Mouse (Mus musculus) kidney, postnatal 10 days (tissue): Measurements from ENCODE around the gene Clrn3.
"Not testable (repeated sequence)": the region's sequence is repeated elsewhere in the genome, so short reads cannot be mapped to it uniquely, and the experiment has no call there.

ENCODE experiments used
- DNase-seq: peaks from one replicate; pipeline ENCODE4 v3.0.0; 2021; ENCODE audit warnings: mixed read lengths

Clrn3 gene

DNA sequence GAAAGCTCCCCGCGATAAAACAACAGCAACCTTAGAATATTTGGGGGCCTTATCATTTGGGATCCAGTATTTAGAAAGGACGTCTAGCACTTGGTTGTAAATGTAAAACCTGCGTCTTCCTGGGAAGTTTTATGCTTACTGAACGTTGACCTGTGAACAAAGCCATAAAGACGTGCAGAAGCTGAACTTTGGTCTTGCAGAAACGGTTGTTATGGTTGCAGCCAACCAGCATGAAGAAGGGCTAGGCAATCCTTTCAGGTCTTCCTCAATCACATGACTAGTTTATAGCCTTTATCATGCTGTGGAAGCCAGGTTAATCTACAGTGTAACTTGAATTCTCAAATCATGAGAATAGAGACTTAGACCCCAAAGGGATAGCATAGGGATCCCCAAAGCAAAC lies at the start of gene Clrn3:
Clrn3 (minus strand) TSS at position 140 of the 400 bp plus-strand sequence.
- DNase-seq: peak; percentile 37

DNA sequence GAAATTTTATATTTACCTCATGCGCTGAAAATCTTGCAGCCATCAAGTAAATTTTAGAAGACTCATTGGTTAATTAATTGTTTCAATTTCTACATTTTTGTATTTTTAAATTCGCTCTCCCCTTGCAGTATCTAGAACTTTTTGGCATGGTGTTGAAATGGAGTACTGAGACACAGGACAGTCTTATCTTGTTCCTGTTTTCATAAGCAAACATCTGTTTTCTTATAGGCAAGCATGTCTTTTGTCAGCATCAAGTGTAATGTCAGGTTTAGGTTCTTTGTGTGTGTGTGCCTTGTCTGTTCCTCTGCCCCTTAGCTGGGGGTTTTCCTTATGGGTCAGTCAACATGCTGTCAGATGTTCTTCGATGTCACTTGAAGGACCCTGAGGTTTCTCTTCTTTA lies 47.9 kb upstream of the Clrn3 start:
- DNase-seq: no peak

DNA sequence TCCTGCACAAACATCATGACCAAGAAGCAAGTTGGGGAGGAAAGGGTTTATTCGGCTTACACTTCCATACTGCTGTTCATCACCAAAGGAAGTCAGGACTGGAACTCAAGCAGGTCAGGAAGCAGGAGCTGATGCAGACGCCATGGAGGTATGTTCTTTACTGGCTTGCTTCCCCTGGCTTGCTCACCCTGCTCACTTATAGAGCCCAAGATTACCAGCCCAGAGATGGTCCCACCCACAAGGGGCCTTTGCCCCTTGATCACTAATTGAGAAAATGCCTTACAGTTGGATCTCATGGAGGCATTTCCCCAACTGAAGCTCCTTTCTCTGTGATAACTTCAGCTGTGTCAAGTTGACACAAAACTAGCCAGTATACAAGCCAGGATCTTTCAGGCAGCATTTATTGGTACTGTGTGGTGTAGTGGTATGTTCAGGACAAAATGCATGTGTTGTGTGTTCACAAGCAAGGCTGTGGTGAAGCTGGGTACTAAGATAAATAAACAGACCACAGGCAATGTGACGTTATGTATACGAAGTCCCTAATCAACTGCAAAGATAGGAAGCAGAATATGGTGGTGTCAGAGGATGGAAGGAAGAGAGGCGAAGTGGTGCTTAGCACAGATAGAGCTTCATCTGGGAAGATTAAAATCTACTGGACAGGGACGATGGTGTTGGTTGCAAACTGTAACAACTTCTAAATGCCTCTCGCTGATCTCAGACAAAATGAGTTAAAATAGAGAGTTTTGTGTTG lies 47.0 kb upstream of the Clrn3 start:
- DNase-seq: not testable (repeated sequence)

GRCm38 (mm10) chr7:135571951-135572559 lies 43.6 kb upstream of the Clrn3 start:
- DNase-seq: no peak

GRCm38 (mm10) chr7:135571392-135571791 lies 42.9 kb upstream of the Clrn3 start:
- no peak for DNase-seq

DNA sequence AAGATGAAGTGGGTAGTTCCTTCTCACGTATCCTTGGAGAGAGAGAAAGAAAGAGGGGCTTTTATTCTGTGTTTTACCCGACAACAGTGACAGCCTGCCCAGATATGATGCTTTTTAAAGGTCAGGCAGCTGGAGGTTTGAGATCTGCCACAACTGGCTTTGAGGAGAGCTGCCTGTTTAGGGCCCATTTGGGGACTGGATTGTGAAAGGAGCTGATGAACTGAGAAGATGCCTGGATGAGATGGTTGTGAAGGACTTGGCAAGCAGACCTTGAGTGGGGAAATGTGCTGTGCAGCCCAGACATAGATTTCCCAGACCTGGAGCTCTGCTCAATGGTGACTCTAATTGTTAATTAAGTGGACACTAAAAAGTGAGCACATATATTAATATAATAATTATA lies 40.1 kb upstream of the Clrn3 start:
- DNase-seq: no peak

- no peak for DNase-seq
Measured at GRCm38 (mm10) chr7:135567582-135567981, 39.1 kb upstream of the Clrn3 start.

GRCm38 (mm10) chr7:135566013-135566412 lies 37.6 kb upstream of the Clrn3 start:
- no peak for DNase-seq

GRCm38 (mm10) chr7:135564022-135564421 lies 35.6 kb upstream of the Clrn3 start:
- no peak for DNase-seq

GRCm38 (mm10) chr7:135560280-135560679 lies 31.8 kb upstream of the Clrn3 start:
- no peak for DNase-seq

- DNase-seq: no peak
Measured at GRCm38 (mm10) chr7:135556663-135557402, 28.4 kb upstream of the Clrn3 start.

GRCm38 (mm10) chr7:135553550-135553949 lies 25.1 kb upstream of the Clrn3 start:
- no peak for DNase-seq

DNA sequence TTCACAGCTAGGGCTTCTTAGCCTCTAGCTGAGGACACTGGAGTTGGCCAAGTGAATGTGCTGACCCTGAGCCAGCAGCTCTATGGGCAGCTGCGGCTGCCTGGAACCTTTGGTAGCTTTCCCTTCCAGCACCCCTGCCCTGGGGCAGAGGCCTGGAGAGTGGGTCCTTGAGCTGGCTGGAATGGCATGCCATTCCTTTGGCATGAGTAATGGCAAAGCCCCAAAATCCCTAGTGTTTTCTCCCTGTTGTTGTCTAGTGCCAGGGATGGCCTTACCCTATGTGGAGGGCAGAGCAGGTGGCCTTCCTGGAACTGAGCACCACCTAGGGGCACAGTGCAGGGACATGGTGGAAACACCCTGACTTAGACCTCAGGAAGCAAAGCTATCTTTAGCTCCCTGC lies 23.1 kb upstream of the Clrn3 start:
- peak; percentile 16 for DNase-seq

DNA sequence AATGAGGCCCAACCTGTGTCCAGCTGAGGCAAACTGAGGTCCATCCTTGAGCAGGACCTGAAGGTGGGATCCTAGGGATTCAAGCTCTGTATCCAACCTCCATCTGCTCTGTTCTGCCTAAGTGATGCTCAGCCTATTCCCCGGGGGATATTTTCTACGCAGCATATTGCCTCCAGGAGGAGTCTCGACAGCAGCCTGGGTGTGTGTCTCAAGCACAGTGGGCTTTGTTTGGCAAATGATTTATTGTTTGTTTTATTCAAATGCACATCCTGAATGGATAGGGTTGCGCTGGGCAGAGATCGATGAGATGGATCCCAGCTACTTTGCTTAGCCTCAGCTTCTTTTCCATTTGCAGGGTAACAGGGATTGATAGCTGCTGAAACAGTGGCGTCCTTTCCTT lies 20.0 kb upstream of the Clrn3 start:
- no peak for DNase-seq

GRCm38 (mm10) chr7:135546530-135546929 lies 18.1 kb upstream of the Clrn3 start:
- DNase-seq: no peak

- no peak for DNase-seq
Measured at GRCm38 (mm10) chr7:135545957-135546356, 17.5 kb upstream of the Clrn3 start.

DNA sequence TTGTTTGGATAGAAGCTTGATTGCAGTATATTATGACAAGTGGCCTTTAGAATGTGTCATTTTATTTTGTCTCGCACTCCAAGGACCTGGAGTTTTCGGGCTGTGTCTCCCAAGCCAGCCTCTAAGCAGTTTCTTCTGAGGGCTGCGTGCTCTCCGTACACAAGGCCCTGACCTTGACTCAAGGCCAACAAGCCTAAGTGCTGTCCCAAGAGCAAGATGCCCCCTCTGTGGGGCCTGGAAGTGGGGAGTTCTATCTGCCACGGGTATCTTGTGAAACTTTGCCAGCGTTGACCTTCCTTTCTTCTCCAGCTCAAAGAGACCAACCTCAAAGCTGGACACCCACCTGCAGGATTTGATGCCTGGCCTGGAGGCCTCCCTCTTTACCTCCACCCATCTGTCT lies 15.9 kb upstream of the Clrn3 start:
- no peak for DNase-seq

GRCm38 (mm10) chr7:135543033-135543432 lies 14.6 kb upstream of the Clrn3 start:
- no peak for DNase-seq

GRCm38 (mm10) chr7:135542235-135542634 lies 13.8 kb upstream of the Clrn3 start:
- no peak for DNase-seq

DNA sequence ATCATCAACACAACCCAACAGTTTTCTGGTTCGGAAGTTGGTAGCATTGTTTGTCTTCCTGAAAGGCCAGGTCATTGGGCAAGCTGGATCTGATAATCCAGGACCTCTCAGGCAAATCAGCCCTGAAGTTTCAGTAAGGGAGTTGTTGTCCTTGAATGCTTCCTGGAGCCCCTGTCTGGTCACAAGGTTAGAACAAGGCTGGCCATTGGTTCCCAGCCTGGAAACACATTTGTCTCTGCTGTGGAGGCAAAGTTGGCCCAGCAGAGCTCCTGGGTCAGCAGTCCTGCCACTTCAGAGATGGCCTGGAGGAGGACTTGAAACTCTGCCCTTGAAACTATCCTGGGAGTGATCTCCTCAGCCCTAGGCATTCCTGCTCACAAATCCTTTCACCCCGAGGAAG lies 11.0 kb upstream of the Clrn3 start:
- DNase-seq: no peak

DNA sequence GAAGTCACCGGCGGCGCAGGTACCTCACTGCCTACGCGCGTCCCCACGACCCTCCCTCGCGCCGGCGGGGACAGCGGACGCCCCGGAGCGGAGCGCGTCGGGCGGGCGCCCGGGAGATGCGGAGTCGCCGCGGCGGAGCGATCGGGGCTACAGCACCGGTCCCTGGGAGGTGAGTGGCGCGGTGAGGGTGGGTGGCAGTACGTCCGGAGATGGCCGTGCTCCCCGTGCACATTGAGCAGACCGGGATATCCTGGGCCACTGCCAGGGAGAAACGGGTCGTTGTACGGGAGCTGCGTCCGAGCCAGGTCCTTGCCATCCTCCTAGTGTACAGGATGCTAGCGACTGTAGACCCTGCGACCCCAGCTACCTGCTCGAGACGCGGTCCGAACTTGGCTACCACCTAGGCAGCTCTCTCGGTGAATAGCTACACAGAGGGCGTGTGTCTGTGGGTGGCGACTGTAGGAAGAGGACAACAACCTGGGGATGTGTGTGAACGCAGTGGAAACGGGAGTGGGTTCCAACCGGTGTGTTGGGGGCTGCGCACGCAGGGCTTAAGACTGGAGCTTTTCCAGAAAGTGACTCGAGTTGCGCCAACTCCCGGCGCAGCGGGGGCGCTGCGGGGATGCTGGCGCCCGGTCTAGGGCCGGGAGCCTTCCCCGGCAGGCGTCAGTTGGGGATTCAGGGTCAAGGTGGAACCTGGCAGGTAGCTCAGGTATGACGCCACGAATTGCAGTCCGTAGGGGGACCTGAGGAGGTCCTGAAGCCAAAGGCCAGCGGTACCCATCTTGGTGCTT lies 9.7 kb upstream of the Clrn3 start:
- peak; percentile 56 for DNase-seq

GRCm38 (mm10) chr7:135537341-135537901 lies 9.0 kb upstream of the Clrn3 start, which contains the start of gene Ptpre:
Gene Ptpre, plus strand, starts transcription at chr7:135537481.
- peak; percentile 93 for DNase-seq

DNA sequence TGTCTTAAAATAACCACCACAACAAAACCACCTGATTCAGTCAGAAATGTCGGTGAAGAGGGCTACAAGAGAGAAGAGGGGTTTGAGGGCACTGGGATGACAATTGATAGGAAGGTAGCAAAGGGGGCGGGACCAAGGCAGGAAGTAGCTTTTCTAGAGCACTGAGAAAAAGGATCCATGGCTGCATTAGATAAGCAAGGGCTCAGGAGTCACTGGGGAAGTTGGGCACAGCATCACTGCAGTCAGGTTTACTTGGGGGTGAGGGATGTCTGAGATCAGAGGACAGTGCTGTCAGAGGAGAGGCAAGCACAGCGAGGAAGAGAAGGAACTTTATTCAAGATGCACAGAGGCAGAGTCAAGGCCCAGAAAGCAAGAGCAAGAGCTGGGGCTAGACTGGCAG lies 7.5 kb upstream of the Clrn3 start:
- no peak for DNase-seq
